Mouse (Mus musculus) adrenal gland, postnatal 14 days (tissue): Measurements from ENCODE around the gene Aloxe3. TPM values are rescaled to one million over a fixed set of nuclear protein-coding genes. Genes with fewer than 3 reads are reported as not detected.
A peak's percentile ranks its signal among the peaks of the same experiment; 100 is the strongest.

Source experiments
- DNase-seq: peaks from one replicate; pipeline ENCODE4 v3.0.0; 2021; ENCODE audit warnings: mixed read lengths
- total RNA-seq: library from RNA; stranded (reverse); gene quantifications from 2 replicates; pipeline ENCODE4 v1.2.3, GENCODE M21; 2021

Aloxe3 gene
- total RNA-seq, 1 experiment from 2014 or later = 1.6 TPM

DNA sequence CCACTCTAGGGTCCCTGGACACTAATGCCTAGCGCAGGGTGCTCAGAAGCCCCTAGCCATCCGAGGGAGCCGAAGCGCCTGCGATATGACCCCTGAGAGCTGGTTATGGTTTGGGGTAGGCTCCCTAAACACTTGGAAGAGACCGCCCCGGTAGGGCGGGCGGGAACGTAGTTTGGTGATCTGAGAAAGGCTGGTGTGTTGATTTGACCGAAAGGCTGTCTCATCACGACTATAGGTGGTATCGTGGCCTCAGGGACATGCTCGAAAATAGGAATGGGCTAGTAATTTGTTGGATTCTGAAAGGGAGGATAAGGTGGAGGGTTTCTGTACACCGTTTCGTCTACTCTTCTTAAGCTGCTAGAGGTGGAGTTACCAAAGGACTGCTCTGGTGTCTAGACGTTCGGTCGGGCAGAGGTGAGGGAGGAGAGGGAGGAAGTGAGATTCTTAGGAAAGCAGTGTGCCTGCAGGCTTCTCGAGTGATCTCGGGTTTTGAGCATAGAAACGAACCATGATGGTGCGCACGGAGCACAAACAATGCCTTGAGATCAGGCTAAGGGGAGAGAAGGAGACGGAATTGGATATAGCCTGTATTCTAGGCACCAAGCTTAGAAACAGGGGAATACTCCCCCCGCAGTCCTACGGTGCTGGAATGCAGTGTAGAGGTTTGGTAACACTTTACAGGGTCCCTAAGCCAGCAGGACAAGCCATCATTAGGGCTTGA, 30.0 kb upstream of the Aloxe3 start:
- peak; percentile 66 for DNase-seq

DNA sequence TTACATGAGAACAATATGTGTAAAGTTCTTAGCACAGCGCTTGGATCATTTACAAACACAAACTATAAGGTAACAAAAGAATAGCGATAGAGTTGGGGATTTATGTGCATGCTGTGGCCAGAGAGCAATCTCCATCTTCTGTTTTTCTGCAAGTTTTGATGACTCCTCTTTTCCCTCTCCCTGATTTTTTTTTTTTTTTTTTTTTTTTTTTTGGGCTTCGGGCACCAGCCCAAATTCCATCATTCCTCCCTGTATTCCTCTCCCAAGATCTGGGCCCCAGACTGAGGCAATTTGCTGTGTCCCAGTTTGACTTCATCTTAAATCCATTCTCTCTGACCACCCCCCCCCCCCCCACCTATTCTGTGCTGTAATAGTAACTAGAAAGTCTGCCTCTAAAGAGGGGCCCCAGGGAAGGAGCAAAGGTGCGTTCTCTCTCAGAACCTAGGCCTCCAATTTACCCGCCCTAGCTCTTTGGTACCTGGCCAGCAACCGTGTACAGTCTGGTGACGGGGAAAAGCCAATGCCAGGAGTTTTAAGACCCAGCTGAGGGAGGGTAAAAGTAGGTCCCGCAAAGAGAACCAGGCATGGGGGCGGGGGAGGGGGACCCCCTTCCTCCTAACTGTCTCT, 29.2 kb upstream of the Aloxe3 start:
- peak; percentile 20 for DNase-seq

DNA sequence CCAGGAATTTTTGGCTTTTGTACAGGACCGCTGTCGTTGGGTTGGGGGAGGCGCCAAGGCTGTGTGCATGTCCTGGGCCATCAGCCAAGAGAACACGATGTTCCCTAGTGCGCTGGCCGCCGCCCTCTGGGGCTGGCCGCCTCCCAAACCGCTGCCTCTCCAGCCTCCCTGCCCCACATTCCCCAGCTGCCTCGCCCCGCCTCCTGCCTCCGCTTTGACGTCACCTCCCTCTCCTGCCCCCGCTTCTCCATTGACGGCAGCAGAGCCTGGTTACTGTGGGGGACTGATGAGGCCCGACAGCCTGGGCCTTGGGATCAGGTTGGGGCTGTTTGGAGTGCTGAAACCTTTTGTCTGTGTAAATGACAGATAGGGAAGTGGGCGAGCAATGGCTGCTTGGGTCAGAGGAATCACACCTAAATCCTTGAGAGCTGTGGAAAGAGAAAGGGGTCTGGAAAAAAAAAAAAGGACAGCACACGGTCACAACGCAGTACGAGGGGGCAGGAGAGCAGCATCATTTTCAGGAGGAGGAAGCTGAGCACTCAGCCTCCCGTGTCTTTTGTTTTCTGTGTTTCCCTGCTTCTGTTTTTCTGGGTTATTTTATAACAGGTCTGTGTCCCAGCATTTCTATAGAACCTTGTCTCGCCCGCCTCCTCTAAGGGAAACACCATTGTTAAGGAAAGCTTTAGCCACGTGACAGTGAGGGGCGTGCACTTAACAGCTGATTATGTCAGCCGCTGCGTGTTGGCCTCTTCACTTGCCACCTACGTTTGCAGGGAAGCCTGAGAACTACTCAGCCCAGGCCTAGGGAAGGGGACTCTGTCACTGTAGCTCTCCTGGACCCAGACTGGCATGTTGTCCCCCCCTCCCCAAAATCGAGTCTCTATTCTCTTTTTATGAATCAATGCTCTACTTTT, 28.5 kb upstream of the Aloxe3 start:
- peak; percentile 100 for DNase-seq

DNA sequence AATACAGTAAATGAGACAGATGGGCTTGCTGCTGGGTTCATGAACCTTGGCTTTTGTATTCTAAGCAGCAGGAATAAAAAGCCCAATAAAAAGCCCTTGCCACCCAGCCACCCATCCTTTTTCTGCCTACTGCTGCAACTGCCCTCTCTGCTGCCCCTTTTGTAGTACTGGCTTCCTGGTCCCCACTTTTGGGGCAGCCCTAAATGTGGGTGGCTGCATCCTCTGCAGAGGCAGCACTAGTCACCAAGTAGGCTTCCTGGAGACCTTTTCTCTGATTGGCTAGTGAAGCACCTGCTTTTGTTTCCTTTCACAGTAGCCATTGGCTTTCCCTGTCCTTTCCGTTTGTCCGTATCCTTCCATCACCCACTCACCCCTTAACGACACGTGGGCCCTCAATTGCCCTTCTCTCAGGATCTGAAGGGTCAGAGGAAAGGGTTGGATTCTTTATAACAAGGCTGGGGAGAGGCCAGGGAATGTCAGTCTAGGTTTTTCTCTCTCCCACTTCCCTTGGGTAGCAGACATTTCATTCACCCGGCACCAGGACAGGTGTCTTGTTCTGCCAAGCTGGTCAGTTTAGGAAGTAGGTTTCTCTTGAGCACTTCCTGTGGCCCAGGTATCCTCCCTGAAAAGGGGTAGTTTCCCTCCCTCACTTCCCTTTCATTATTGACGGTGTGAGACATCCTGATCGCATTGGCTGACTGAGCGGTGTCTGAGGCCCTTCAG, 27.5 kb upstream of the Aloxe3 start:
- peak; percentile 30 for DNase-seq

DNA sequence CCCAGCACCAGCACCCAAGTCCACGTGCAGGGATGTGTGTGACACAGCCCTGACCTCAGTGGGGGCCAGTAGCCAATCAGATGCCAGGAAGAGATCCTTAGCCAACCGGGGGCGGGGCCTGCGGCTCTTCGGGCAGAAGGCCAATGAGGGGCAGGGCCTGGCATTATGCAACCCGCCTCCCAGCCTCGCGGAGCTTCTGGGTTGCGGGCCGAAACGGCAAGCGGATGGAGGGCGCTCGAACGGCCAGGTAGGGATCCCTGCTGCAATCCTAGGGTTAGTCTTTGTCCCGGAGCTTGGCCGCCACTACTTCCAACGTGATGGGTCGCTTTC, 27.0 kb upstream of the Aloxe3 start:
- peak; percentile 99 for DNase-seq

DNA sequence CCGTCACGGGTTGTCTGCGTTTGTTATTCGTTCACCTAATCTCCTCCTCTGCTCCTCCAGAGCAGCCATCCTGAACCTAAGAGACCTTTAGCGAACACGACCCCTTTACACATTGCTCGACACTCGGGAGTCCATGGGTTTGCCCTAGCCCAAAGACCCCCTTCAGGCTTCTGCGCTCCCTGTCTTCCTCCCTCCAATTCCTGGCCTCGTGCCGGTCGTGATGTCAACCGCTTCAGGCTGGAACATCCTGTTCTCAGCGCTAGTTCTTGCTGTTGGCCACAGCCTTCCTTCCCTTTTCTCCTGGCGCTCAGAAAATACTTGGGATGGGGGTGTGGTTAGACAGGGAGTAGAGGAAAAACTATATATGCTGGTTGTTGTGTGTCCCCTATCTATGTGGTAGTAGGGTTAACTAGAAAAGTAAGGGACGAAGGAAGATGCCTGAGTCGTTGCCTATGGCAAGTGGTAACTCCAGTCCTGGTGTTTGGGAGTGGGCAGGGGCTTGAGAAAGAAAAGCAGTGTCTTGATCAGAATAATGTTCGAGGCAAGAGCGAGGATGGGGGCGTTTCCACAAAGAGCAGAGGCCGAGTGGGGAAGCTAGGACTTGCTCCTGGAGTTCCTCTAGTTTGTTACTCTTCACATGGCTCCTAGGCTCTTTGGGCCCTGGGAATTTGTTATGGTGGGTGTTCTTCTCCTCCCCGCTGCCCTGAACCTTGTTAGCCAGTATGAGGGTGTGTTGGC, 26.4 kb upstream of the Aloxe3 start:
- DNase-seq = peak; percentile 88

DNA sequence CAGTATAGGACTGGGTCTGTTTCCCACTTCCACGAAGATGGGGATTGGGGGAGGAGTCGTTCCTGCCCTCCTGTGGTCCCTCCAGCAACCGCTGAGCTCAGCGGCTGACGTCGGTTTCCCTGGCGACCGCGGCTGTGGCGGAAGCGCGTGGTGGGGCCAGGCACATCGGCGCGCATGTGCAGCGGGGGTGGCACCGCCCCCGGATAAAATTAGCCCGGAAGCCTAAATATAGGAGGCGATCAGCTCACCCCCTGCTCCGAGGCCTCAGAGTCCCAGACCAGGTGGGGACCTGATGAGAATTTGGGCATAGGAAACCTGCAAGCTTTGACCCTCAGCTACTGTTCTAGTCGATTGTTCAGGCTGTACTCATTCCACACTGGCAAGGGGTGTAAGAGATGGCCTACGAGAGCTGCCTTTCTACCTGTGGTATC, 25.8 kb upstream of the Aloxe3 start:
- peak; percentile 96 for DNase-seq

DNA sequence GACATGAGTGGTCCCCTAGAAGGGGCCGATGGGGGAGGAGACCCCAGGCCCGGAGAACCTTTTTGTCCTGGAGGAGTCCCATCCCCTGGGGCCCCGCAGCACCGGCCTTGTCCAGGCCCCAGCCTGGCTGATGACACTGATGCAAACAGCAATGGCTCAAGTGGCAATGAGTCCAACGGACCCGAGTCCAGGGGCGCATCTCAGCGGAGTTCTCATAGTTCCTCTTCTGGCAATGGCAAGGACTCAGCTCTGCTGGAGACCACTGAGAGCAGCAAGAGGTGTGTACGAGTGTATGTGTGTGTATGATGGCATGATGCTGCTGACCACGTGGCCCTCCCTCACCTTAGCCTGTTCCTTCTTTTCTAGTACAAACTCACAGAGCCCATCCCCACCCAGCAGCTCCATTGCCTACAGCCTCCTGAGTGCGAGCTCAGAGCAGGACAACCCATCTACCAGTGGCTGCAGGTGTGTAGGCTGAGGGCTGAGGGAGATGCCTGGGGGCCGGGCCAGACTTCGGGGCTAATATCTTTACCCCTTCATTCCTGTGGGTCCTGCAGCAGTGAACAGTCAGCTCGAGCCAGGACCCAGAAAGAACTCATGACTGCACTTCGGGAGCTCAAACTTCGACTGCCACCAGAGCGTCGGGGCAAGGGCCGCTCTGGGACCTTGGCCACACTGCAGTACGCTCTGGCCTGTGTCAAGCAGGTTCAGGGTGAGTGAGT, 24.9 kb upstream of the Aloxe3 start:
- DNase-seq = peak; percentile 29

DNA sequence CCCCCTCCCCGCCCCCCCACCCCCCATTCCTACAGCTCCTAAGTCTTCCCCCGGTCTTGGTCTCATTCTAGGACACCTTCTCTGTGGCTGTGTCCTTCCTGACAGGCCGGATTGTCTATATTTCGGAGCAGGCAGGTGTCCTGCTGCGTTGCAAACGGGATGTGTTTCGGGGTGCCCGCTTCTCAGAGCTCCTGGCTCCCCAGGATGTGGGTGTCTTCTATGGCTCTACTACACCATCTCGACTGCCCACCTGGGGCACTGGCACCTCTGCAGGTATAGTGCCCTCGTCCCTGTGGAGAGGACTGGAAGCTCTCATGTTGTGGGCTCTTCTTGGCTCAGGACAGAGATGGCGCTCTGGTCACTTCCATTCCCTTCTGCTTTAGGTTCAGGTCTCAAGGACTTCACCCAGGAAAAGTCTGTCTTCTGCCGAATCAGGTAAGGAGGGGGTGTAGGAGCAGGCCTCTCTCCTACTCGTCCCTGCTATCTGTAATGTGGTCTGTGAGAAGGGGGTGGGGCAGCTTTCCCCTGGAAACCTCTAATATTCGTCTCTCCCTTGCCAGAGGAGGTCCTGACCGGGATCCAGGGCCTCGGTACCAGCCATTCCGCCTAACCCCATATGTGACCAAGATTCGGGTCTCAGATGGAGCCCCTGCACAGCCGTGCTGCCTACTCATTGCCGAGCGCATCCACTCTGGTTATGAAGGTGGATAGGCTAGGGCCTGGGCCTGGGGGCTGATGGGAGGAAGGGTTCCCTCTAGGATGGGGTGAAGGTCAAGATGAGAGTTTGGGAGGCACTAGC, 23.9 kb upstream of the Aloxe3 start:
- no peak for DNase-seq

DNA sequence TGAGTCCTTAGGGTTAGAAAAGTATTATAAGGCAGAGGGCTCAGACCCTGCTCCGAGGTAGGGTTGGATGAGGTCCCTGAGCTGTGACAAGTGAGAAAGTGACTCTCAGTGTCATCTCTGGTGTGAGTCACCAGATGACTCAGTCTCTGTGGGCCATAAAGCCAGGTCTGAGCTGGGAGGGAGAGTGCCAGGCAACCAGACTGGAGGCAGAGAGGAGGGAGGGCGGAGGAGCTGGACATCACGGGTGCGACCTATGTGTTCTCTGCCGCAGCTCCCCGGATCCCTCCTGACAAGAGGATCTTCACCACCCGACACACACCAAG, 23.3 kb upstream of the Aloxe3 start:
- peak; percentile 78 for DNase-seq

DNA sequence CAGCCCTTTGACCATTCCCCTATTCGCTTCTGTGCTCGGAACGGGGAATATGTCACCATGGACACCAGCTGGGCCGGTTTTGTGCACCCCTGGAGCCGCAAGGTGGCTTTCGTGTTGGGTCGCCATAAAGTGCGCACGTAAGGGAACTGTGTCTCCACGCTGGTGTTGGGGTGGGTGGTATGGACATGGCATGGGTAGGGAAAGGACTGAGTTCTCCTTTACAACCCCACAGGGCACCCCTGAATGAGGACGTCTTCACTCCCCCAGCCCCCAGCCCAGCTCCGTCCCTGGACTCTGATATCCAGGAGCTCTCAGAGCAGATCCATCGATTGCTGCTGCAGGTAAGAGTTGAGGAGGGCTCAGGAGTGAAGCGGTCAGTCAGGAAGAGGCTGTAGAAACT, 22.6 kb upstream of the Aloxe3 start:
- no peak for DNase-seq

DNA sequence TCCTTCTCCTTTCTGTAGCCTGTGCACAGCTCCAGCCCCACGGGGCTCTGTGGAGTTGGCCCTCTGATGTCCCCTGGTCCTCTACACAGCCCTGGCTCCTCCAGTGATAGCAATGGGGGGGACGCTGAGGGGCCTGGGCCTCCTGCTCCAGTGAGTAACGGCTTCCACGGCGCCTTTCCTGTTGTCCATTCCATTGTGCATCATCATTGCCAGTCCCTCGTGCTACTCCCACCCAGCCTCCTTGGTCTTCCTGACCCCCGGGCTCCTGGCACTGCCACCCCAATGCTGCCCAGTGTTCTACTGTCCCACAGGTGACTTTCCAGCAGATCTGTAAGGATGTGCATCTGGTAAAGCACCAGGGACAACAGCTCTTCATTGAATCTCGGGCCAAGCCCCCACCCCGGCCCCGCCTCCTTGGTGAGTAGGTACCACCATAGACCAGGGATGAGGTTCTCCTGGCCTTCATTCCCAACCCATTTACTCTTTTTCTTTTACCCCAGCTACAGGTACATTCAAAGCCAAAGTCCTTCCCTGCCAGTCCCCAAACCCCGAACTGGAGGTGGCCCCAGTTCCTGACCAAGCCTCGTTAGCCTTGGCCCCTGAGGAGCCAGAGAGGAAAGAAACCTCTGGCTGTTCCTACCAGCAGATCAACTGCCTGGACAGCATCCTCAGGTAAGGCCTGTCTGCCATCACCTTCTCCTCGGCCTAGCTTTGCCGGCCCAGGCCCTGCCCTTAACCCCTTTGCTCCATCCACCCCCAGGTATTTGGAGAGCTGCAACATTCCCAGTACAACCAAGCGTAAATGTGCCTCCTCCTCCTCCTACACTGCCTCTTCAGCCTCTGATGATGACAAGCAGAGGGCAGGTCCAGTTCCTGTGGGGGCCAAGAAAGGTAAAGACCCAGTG, 21.9 kb upstream of the Aloxe3 start:
- no peak for DNase-seq

DNA sequence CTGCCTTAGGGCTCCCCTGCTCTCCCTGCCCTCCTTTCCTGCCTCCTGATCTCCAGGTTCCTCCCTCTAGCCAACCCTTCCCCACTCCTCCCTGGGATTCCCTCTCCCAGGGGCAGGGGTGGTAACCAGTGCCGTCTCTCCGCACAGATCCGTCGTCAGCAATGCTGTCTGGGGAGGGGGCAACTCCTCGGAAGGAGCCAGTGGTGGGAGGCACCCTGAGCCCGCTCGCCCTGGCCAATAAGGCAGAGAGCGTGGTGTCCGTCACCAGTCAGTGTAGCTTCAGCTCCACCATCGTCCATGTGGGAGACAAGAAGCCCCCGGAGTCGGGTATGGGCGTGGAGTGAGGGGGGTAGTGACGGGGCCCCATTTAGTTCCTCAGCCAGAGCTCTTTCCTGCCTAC, 21.2 kb upstream of the Aloxe3 start:
- DNase-seq = peak; percentile 7

DNA sequence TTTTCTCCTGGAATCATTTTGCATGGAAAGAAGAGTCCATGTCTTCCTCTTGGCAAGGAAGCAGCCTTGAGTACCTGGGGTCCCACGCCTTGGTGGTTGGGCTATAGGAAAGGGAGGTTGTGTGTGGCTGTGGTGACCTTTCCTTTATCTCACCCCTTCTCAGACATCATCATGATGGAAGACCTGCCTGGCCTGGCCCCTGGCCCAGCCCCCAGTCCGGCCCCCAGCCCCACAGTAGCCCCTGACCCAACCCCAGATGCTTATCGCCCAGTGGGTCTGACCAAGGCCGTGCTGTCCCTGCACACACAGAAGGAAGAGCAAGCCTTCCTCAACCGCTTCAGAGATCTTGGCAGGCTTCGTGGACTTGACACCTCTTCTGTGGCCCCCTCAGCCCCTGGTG, 20.5 kb upstream of the Aloxe3 start:
- no peak for DNase-seq

DNA sequence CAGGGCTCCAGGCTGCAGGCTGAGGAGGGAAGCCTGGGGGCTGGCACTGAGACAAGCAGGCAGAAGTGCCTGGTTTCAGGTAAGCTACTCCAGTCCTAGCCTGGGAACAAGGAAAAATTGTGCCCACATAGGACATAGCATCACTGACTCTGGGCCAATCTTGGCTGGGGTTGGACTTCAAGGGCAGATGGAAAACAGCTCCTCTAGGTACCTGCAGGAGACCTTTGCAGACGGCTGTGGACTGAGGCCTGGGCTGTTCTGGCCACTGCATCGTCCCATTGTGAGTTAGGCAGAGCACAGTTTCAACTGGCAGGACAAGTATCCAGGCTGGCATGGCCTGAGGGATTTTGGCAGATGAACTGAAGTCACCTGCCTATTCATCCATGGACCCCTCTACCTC, 19.9 kb upstream of the Aloxe3 start:
- no peak for DNase-seq

DNA sequence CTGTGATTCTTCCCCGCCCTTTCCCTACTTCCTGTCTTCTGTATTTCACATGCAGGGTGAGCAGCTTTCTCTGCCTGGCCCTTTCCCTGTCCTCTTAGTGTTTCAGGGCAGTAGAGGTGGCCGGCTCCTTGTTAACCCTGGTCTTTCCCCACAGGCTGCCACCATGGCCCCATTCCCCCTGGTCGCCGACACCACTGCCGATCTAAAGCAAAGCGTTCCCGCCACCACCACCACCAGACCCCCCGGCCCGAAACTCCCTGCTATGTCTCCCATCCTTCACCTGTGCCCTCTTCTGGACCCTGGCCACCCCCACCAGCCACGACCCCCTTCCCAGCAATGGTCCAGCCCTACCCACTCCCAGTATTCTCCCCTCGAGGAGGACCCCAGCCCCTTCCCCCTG, 19.4 kb upstream of the Aloxe3 start:
- peak; percentile 33 for DNase-seq

DNA sequence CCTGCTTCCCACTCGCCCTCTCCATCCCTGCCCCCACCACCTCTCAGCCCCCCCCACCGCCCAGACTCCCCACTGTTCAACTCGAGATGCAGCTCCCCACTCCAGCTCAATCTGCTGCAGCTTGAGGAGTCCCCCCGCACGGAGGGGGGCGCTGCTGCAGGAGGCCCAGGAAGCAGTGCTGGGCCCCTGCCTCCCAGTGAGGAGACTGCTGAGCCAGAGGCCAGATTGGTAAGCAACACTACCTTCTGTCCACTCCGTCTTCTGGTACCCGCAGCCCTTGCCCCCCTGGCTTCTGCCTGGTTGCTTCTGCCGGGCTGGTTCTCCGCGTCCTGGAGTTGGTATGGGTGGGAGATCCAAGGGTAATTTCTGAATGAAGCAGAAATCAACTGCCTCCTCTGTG, 18.9 kb upstream of the Aloxe3 start:
- peak; percentile 20 for DNase-seq

DNA sequence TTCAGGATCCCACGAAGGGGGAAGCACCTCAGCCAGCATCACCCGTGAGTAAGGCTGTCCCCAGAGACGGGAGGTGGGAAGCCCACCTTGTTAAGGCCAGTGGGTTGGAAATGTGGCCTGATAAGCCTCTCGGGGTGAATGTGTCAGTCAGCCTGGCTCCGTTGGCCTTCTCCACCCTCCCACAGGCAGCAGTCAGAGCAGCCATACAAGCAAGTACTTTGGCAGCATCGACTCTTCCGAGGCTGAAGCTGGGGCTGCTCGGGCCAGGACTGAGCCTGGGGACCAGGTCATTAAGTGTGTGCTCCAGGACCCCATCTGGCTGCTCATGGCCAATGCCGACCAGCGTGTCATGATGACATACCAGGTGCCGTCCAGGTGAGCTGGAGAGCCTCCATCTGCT, 18.0 kb upstream of the Aloxe3 start:
- no peak for DNase-seq

DNA sequence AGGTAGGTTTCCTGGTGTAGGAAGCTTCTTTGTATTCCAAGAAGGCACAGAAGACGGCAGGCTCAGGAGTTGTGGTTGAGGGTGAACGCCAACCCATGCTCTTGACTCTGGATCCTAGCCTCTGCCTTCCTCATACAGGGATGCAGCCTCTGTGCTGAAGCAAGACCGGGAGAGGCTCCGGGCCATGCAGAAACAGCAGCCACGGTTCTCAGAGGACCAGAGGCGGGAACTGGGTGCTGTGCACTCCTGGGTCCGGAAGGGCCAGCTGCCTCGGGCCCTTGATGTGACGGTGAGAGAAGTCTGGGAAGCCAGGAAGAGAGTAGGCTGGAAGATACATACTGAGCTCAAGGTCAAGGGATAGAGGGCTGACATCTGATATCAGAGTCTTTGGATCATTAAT, 17.5 kb upstream of the Aloxe3 start:
- DNase-seq = no peak
